Mouse (Mus musculus) lung, embryonic 14.5 days (tissue): ENCODE results near the gene Shprh. TPM values are rescaled to one million over a fixed set of nuclear protein-coding genes. Genes with fewer than 3 reads are reported as not detected.
"Not testable (repeated sequence)": the region's sequence is repeated elsewhere in the genome, so short reads cannot be mapped to it uniquely, and the experiment has no call there.

Experiments used
- ATAC-seq: fragments of 200-750 bp; cut with Nextera tagmentation; 2 replicates; pipeline ENCODE4 v1.8.0; 2017; ENCODE audit warnings: mild to moderate bottlenecking, moderate TSS enrichment, moderate library complexity; ENCODE audit not compliant: insufficient read depth
- DNase-seq: peaks from one replicate; pipeline ENCODE4 v3.0.0-alpha.2; 2015
- H3K27ac ChIP-seq: fragments of 300-500 bp; sonication (generic); 2 replicates; pipeline ENCODE4 v1.5.1; 2014; ENCODE audit warnings: low read depth, mild to moderate bottlenecking, moderate library complexity
- H3K27me3 ChIP-seq: fragments of 300-500 bp; sonication (generic); 2 replicates; pipeline ENCODE4 v1.6.1; 2014; ENCODE audit warnings: low read length, control low read depth; ENCODE audit not compliant: insufficient read depth
- H3K36me3 ChIP-seq: fragments of 300-500 bp; sonication (generic); 2 replicates; pipeline ENCODE4 v1.6.1; 2014; ENCODE audit warnings: control low read depth; ENCODE audit not compliant: insufficient read depth
- H3K4me1 ChIP-seq: fragments of 300-500 bp; sonication (generic); 2 replicates; pipeline ENCODE4 v1.6.1; 2014; ENCODE audit warnings: antibody characterized with exemption, control low read depth; ENCODE audit not compliant: insufficient read depth
- H3K4me2 ChIP-seq: fragments of 300-500 bp; sonication (generic); 2 replicates; pipeline ENCODE4 v1.6.1; 2014; ENCODE audit warnings: mild to moderate bottlenecking
- H3K4me3 ChIP-seq: fragments of 300-500 bp; sonication (generic); 2 replicates; pipeline ENCODE4 v1.5.1; 2014; ENCODE audit warnings: low read depth, low read length
- H3K9ac ChIP-seq: fragments of 300-500 bp; sonication (generic); 2 replicates; pipeline ENCODE4 v1.6.1; 2014
- H3K9me3 ChIP-seq: fragments of 300-500 bp; sonication (generic); 2 replicates; pipeline ENCODE4 v1.6.1; 2016; ENCODE audit warnings: low read depth, low read length, control low read depth
- CTCF ChIP-seq: IDR thresholded peaks from 2 replicates; pipeline ENCODE4 v1.5.1; 2016; ENCODE audit warnings: antibody characterized with exemption, low read depth
- WGBS: fragments of 180-500 bp; shearing (Covaris S2); extraction: QIAGEN DNeasy Blood & Tissue Kit; methylation state at CpG from one replicate; pipeline ENCODE4 v1.1.7; 2014; 5-methylcytosine and 5-hydroxymethylcytosine counted together
- polyA plus RNA-seq: library from polyadenylated mRNA; unstranded; fragments of >200 nt; fragmentation: Nextera tagmentation; extraction: Ambion mirVana; gene quantifications from 2 replicates; pipeline ENCODE4 v1.2.1, GENCODE M21; 2014

Gene Shprh
- polyA plus RNA-seq, 1 experiment from 2014 or later = 22.7 TPM

DNA sequence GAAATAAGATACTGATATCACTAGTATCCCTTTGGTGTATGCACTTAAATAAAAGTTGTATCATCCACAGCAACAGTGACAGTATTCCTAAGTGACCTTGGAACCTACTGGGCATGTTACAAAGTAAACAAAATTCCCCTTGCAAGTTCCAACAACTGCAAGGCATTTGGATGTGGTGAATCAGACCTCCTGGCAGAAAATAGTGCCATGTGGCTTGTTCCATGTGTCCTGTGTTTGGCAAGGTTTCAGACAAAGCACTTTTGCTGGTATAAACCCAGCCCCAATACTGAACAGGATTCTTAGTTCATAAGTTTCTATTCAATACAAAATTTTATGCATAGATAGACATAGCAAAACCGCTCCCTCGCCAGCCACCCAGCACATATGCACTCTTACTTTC, 49.1 kb downstream of the Shprh start:
- DNase-seq (no peak), ATAC-seq (no peak)
- Histone ChIP-seq H3K4me3 (no peak overlapping the region), H3K36me3 (peaks cover 65% of the 10 kb centered on the region), H3K27me3 (no peaks in the 10 kb centered on the region), H3K9me3 (no peaks in the 10 kb centered on the region), H3K4me2 (no peak overlapping the region), H3K4me1 (no peaks in the 10 kb centered on the region), H3K27ac (no peak overlapping the region), H3K9ac (no peak overlapping the region)
- no peak for TF ChIP-seq CTCF
- WGBS = 94% methylated on average over 2 of the region's 2 CpGs

DNA sequence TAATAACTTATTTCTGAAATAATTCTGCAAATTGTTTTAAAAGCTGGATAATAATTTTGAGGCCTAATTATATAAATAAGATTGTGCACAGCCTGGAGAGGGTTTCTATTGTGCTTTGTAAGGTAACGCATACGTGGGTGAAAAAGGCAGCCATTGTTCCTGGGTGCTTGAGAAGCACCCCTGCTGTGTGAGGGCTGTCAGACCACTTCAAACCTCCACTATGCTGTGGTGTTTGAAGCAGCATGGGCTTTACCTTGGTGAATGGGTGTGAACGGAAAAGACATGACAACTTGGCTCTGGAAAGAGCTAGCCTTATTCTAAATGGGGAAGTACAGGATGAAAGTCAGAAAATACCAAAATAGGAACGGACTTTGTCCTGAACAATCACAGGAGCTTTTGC, 50.8 kb downstream of the Shprh start:
- H3K36me3 ChIP-seq = peaks cover 54% of the 10 kb centered on the region

DNA sequence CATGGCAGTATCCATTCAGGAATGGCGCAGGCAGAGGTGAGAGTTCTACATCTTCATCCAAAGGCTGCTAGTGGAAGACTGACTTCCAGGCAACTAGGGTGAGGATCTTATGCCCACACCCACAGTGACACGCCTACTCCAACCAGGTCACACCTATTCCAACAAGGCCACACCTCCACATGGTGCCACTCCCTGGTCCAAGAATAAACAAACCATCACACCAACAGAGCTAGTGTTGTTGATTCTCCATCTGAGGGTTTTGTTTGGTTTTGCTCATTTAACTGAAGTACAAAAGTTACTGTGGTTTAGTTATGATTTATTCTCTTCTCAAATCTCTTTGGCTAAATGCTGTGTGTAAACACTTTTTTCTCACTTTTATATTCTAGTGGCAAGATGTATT, 56.7 kb downstream of the Shprh start:
- not testable (repeated sequence) for H3K27ac ChIP-seq
- WGBS = 83% methylated on average over 2 of the region's 2 CpGs
- peaks cover 40% of the 10 kb centered on the region for H3K36me3 ChIP-seq

More for the DNA sequence above, 50.8 kb downstream of the Shprh start:
- no peak overlapping the region for H3K9ac ChIP-seq
- no peaks in the 10 kb centered on the region for H3K4me1 ChIP-seq
- no peak overlapping the region for H3K4me3 ChIP-seq
- no peak for DNase-seq
- H3K27ac ChIP-seq = no peak overlapping the region
- H3K9me3 ChIP-seq = no peaks in the 10 kb centered on the region
- no peak for ATAC-seq
- no peaks in the 10 kb centered on the region for H3K27me3 ChIP-seq
- 65% methylated on average over 4 of the region's 4 CpGs for WGBS
- H3K4me2 ChIP-seq = no peak overlapping the region
- TF ChIP-seq CTCF = no peak

DNA sequence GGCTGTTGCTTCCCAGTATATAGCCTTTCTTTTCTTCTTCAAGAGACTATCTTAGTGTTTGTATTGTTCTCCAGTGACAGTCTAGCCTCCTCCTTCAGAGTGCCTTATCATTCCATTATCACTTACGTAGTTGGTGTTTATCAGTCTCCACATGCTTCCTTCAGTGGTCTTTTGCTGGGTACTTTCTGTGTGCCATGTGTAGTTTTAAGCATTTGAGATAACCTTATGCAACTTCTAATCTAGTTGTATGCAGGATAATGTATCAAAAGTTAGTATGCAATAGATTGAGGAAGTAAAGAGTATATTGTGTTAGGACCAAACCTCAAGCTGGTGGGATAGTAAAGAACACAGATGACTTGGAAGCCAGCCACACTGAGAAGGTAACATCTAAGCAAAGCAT, 59.4 kb downstream of the Shprh start:
- H3K36me3 ChIP-seq = peaks cover 43% of the 10 kb centered on the region
- no peak overlapping the region for H3K9ac ChIP-seq
- no peak for TF ChIP-seq CTCF
- H3K27me3 ChIP-seq = no peaks in the 10 kb centered on the region
- no peak for ATAC-seq
- DNase-seq = no peak
- no peaks in the 10 kb centered on the region for H3K9me3 ChIP-seq
- 94% methylated on average over 1 of the region's 1 CpGs for WGBS
- no peaks in the 10 kb centered on the region for H3K4me1 ChIP-seq
- no peak overlapping the region for H3K4me2 ChIP-seq
- no peak overlapping the region for H3K4me3 ChIP-seq
- no peak overlapping the region for H3K27ac ChIP-seq

More for the DNA sequence above, 56.7 kb downstream of the Shprh start:
- H3K4me2 ChIP-seq, ATAC-seq, DNase-seq, H3K27me3 ChIP-seq, H3K9ac ChIP-seq, H3K4me3 ChIP-seq, H3K9me3 ChIP-seq, H3K4me1 ChIP-seq: not testable (repeated sequence)

DNA sequence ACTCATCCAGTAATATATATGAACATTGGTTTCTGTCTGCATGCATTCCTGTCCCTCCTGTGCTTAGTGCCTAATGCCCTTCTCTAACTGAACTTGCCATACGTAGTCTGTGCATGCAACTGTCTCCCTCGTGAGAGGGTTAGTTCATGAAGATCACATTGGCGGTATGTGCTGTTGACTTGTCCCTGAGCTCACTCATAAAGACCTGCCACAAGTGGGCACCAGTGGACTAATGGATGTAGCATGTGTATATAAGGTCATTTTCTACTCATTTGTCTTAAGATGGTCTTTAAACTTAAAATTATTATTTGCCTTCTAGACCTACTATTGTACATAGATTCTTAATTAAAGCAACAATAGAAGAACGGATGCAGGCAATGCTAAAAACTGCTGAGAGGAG, 62.8 kb downstream of the Shprh start:
- no peak overlapping the region for H3K4me3 ChIP-seq
- no peak overlapping the region for H3K27ac ChIP-seq
- no peaks in the 10 kb centered on the region for H3K27me3 ChIP-seq
- peaks cover 48% of the 10 kb centered on the region for H3K36me3 ChIP-seq
- H3K9ac ChIP-seq = no peak overlapping the region
- no peaks in the 10 kb centered on the region for H3K9me3 ChIP-seq
- WGBS = 75% methylated on average over 4 of the region's 4 CpGs
- DNase-seq (peak; percentile 37), ATAC-seq (no peak)
- H3K4me2 ChIP-seq = no peak overlapping the region
- no peaks in the 10 kb centered on the region for H3K4me1 ChIP-seq
- TF ChIP-seq CTCF = peak; percentile 46

DNA sequence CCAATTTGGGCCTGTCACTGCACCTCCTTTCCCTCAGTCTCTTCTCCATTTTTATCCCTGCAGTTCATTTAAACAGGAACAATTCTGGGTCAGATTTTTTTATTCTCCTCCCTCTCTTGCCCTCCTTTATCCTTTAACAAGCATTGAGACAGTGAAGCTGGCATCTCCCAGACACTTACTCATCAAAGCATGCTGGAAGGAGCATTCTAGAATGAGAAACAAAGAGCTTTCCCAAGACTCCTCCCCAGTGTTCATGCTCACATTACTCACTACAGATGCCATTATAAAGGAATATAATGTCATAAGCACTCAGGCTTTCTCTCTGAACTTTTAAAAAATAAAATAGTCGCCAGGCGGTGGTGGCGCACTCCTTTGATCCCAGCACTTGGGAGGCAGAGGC, 77.2 kb downstream of the Shprh start:
- H3K4me1 ChIP-seq = no peaks in the 10 kb centered on the region
- TF ChIP-seq CTCF = no peak

DNA sequence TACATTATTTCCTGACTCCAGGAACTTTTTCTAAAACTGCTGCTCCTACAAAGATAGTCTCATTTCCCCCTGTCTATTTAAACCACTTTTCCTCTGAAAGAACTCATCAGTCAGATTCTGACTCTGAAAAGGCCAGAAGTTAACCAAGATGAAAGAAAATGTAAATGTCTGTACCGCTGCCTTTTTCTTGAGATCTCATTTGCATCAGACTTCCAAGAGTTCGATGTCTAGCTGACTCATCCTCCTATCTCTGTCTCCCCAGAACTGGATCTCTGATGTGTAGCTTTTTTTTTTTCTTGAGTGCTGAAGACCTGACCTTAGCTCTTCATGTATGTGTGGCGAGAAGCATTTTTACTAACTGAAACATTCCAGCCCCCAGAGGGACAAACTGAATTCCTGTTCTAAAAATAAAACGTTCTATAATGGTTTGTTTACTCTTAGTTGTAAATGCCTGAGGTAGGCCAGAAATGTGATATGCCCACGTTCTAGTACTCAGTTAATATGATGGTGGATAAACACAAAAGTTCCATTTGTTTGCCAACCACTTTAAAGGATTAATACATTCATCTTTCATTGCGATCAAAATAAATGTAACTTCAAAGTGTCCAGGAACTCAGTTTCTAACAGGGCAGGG, 80.4 kb downstream of the Shprh start:
- Histone ChIP-seq H3K9me3 (no peaks in the 10 kb centered on the region), H3K9ac (no peak overlapping the region), H3K4me3 (no peak overlapping the region), H3K4me2 (no peak overlapping the region), H3K36me3 (no peaks in the 10 kb centered on the region), H3K27me3 (no peaks in the 10 kb centered on the region), H3K4me1 (no peaks in the 10 kb centered on the region), H3K27ac (no peak overlapping the region)
- DNase-seq (peak; percentile 36), ATAC-seq (peak; percentile 58)
- TF ChIP-seq CTCF = no peak
- WGBS = 13% methylated on average over 6 of the region's 6 CpGs

More for the DNA sequence above, 77.2 kb downstream of the Shprh start:
- Histone ChIP-seq H3K36me3 (no peaks in the 10 kb centered on the region), H3K4me2 (no peak overlapping the region), H3K27me3 (no peaks in the 10 kb centered on the region), H3K9me3 (no peaks in the 10 kb centered on the region), H3K4me3 (no peak overlapping the region), H3K9ac (no peak overlapping the region), H3K27ac (no peak overlapping the region)
- no peak for ATAC-seq
- no peak for DNase-seq
- WGBS = 80% methylated on average over 3 of the region's 3 CpGs
